Mouse (Mus musculus) liver, embryonic 14.5 days (tissue): Measurements from ENCODE around the gene Selp.

ENCODE experiments used
- CTCF ChIP-seq: IDR thresholded peaks from 2 replicates; pipeline ENCODE4 v1.5.1; 2016; ENCODE audit warnings: antibody characterized with exemption, low read depth, control low read depth
- EP300 ChIP-seq: IDR thresholded peaks from 2 replicates; pipeline ENCODE4 v1.6.1; 2016; ENCODE audit warnings: antibody characterized with exemption, low read depth

GRCm38 (mm10) chr1:164117869-164118268 is 2.8 kb downstream of the Selp start:
- TF ChIP-seq EP300 = no peak
- TF ChIP-seq CTCF = no peak
